Mouse (Mus musculus) myocyte (in vitro differentiated cells): ENCODE measurements around the gene Gm45337.
"Not testable (repeated sequence)": the region's sequence is repeated elsewhere in the genome, so short reads cannot be mapped to it uniquely, and the experiment has no call there.

ENCODE experiments used
- CEBPB ChIP-seq: IDR thresholded peaks from 2 replicates; pipeline ENCODE4 v1.6.1; 2011; ENCODE audit warnings: mild to moderate bottlenecking, moderate library complexity; ENCODE audit not compliant: poor library complexity, insufficient read depth, severe bottlenecking
- E2F4 ChIP-seq: IDR thresholded peaks from one replicate; pipeline ENCODE4 v1.6.1; 2011; ENCODE audit warnings: mild to moderate bottlenecking, control low read depth, moderate library complexity; ENCODE audit not compliant: insufficient read depth
- MAX ChIP-seq: IDR thresholded peaks from one replicate; pipeline ENCODE4 v1.6.1; 2011; ENCODE audit warnings: low read depth, mild to moderate bottlenecking, control low read depth
- MYOG ChIP-seq, 3 experiments: IDR thresholded peaks; one replicate each; pipeline ENCODE4 v1.6.1; 2011; ENCODE audit warnings: control low read depth in 2 of 3, low read depth in 2 of 3, mild to moderate bottlenecking in 2 of 3; ENCODE audit not compliant: insufficient read length in 2 of 3, control insufficient read depth in 1 of 3, insufficient read depth in 1 of 3
- POLR2A ChIP-seq: IDR thresholded peaks from one replicate; pipeline ENCODE4 v1.6.1; 2011; ENCODE audit warnings: low read depth, mild to moderate bottlenecking, control low read depth, moderate library complexity; ENCODE audit not compliant: insufficient read length
- POLR2AphosphoS2 ChIP-seq: IDR thresholded peaks from one replicate; pipeline ENCODE4 v1.6.1; 2011; ENCODE audit warnings: low read depth, control low read depth; ENCODE audit not compliant: insufficient read length
- TCF12 ChIP-seq: IDR thresholded peaks from one replicate; pipeline ENCODE4 v1.6.1; 2011; ENCODE audit warnings: mild to moderate bottlenecking, control low read depth; ENCODE audit not compliant: poor library complexity, insufficient read depth, severe bottlenecking
- USF1 ChIP-seq: IDR thresholded peaks from one replicate; pipeline ENCODE4 v1.6.1; 2011; ENCODE audit warnings: low read depth, mild to moderate bottlenecking, control low read depth, moderate library complexity

- TF ChIP-seq POLR2A; CEBPB; TCF12; MAX; MYOG (IDR thresholded peaks at IDR 0.05; ENCODE audit: control insufficient read depth in 1 of 3, insufficient read depth in 1 of 3, insufficient read length in 2 of 3, low read depth in 2 of 3); E2F4; POLR2AphosphoS2; USF1: not testable (repeated sequence)
Measured at GRCm38 (mm10) chr7:142165639-142166038, 21.2 kb upstream of the Gm45337 start, which contains the start of gene Gm4553.
